ENCODE assay signal across 11 mouse cellular contexts in genomic region chr14:51172095-51172865, GRCm38 (mm10). TPM values are rescaled to one million over a fixed set of nuclear protein-coding genes. Genes with fewer than 3 reads are reported as not detected.
A peak's percentile ranks its signal among the peaks of the same experiment; 100 is the strongest.
DNase-seq lines count a peak whose midpoint lies in the region; ATAC-seq and TF ChIP-seq lines count a peak whose summit lies in the region.
"Not testable (repeated sequence)": the region's sequence is repeated elsewhere in the genome, so short reads cannot be mapped to it uniquely, and the experiment has no call there.
"Had no signal": no experiment of that assay in that cellular context is flagged by ENCODE, and none has a peak within 500 bp of the region (broad histone marks: within the 10 kb centered on the region; RNA-seq: fewer than 3 reads in every experiment).

No protein-coding gene starts in this region.

- not testable (repeated sequence) for H3K4me2 ChIP-seq in forebrain, postnatal 0 days (ENCODE audit: low read depth)

- not testable (repeated sequence) for H3K9ac ChIP-seq in forebrain, postnatal 0 days

- ATAC-seq in forebrain, postnatal 0 days, result peak; percentile 42; the same call in 1 of the 2 replicates
- ATAC-seq in neutrophil, adult 5-6 weeks (ENCODE audit: extremely low read depth, insufficient number of reproducible peaks, low FRiP score, poor library complexity, severe bottlenecking), result peak; percentile 34; the same call in 1 of the 2 replicates

- peak; percentile 39 for DNase-seq in R1 (ENCODE audit: low read depth, low spot score)
- DNase-seq in cerebellum, postnatal 10 days, result peak; percentile 61 to 63
- DNase-seq in forebrain, postnatal 0 days, result peak; percentile 55
- DNase-seq in hindbrain, embryonic 10.5 days (ENCODE audit: low spot score), result peak; percentile 67
- DNase-seq in layer of hippocampus, adult 8-10 months (ENCODE audit: low spot score in 2 of 2), result peak; percentile 8 to 31
- peak; percentile 12 to 13 for DNase-seq in lung, adult 18-20 months
- DNase-seq in thymus, adult 2 months, result peak; percentile 16

- H3K27me3 ChIP-seq in forebrain, postnatal 0 days (ENCODE audit: insufficient read depth, low read length); hindbrain, embryonic 10.5 days (ENCODE audit: insufficient read depth, poor library complexity, severe bottlenecking); thymus, adult 2 months (ENCODE audit: control insufficient read depth, insufficient read depth, low read length): not testable (repeated sequence)

- peak; percentile 61 for TF ChIP-seq CTCF in forebrain, postnatal 0 days (IDR thresholded peaks at IDR 0.05; ENCODE audit: low read depth)
- TF ChIP-seq CTCF in thymus, adult 2 months (IDR thresholded peaks at IDR 0.05; ENCODE audit: borderline replicate concordance, control insufficient read depth, extremely low read depth, insufficient read depth, low read length, poor library complexity), result not testable (repeated sequence)

- not testable (repeated sequence) for H3K36me3 ChIP-seq in forebrain, postnatal 0 days (ENCODE audit: insufficient read depth); hindbrain, embryonic 10.5 days; thymus, adult 2 months (ENCODE audit: control insufficient read depth, insufficient read depth, low read length)

- H3K4me1 ChIP-seq in forebrain, postnatal 0 days (ENCODE audit: insufficient read depth); hindbrain, embryonic 10.5 days (replicated peaks); thymus, adult 2 months (replicated peaks; ENCODE audit: control insufficient read depth, insufficient read depth, low read length): not testable (repeated sequence)

- H3K27ac ChIP-seq in forebrain, postnatal 0 days (ENCODE audit: low read depth, low read length); hindbrain, embryonic 10.5 days; thymus, adult 2 months (ENCODE audit: control insufficient read depth, insufficient read depth, low read length): not testable (repeated sequence)

- H3K4me3 ChIP-seq in forebrain, postnatal 0 days (ENCODE audit: low read depth, low read length); hindbrain, embryonic 10.5 days; thymus, adult 2 months (ENCODE audit: control insufficient read depth, insufficient read depth, low read length): not testable (repeated sequence)

- not testable (repeated sequence) for TF ChIP-seq POLR2A in thymus, adult 2 months (IDR thresholded peaks at IDR 0.05; ENCODE audit: control insufficient read depth, extremely low read depth, insufficient read depth, low read length, poor library complexity)

- WGBS in forebrain, postnatal 0 days, result 36% methylated on average over 9 of the region's 9 CpGs
- 41% methylated on average over 9 of the region's 9 CpGs for WGBS in hindbrain, embryonic 10.5 days
- 55% methylated on average over 9 of the region's 9 CpGs for WGBS in thymus, adult 2 months

- H3K9me3 ChIP-seq in forebrain, postnatal 0 days (ENCODE audit: low read length); hindbrain, embryonic 10.5 days: not testable (repeated sequence)

RNA-seq across cellular contexts. Expression of gene Rnase2b, which starts 10.2 kb away (rescaled TPM):
- not detected in 2 replicates for total RNA-seq in forebrain, postnatal 0 days (2014; rRNA removed)
- not detected in 2 replicates for polyA plus RNA-seq in forebrain, postnatal 0 days (2015; fragmentation: Nextera tagmentation; extraction: Ambion mirVana)
- polyA plus RNA-seq in hindbrain, embryonic 10.5 days (2016; fragmentation: Nextera tagmentation; extraction: Ambion mirVana), result not detected in 2 replicates
- under 1 TPM in 1 of 4 experiments, not detected in 3; 0.74 TPM for total RNA-seq in layer of hippocampus, adult 8-10 months (2022)
- not detected in 2 replicates for total RNA-seq in neutrophil, adult 5-6 weeks (2017)
- polyA plus RNA-seq in thymus, adult 2 months (2012; rRNA removed), result not detected in 2 replicates
- polyA plus RNA-seq: erythroblast, embryonic 14.5 days; hindbrain, embryonic 12.5 days; liver, embryonic 15.5 days had no signal

RNA-seq across cellular contexts. Expression of gene Rnase1, which starts 25.7 kb away (rescaled TPM):
- total RNA-seq in forebrain, postnatal 0 days (2014; rRNA removed), result not detected in 2 replicates
- polyA plus RNA-seq in forebrain, postnatal 0 days (2015; fragmentation: Nextera tagmentation; extraction: Ambion mirVana), result 0.21 TPM in 1 of 2 replicates, not detected in the other
- polyA plus RNA-seq in hindbrain, embryonic 10.5 days (2016; fragmentation: Nextera tagmentation; extraction: Ambion mirVana), result 0.27 TPM in 1 of 2 replicates, not detected in the other
- 1 to 10 TPM; 2.7 to 5.0 (median 3.1) TPM for total RNA-seq in layer of hippocampus, adult 8-10 months (2022)
- total RNA-seq in neutrophil, adult 5-6 weeks (2017), result not detected in 2 replicates
- polyA plus RNA-seq in thymus, adult 2 months (2012; rRNA removed), result 5.2 and 6.4 TPM in 2 replicates
- polyA plus RNA-seq: erythroblast, embryonic 14.5 days; hindbrain, embryonic 12.5 days had no signal

RNA-seq across cellular contexts. Expression of gene Ang2, which starts 26.7 kb away (rescaled TPM):
- total RNA-seq in forebrain, postnatal 0 days (2014; rRNA removed), result not detected in 2 replicates
- not detected in 2 replicates for polyA plus RNA-seq in forebrain, postnatal 0 days (2015; fragmentation: Nextera tagmentation; extraction: Ambion mirVana)
- polyA plus RNA-seq in hindbrain, embryonic 10.5 days (2016; fragmentation: Nextera tagmentation; extraction: Ambion mirVana), result not detected in 2 replicates
- total RNA-seq in layer of hippocampus, adult 8-10 months (2022), result not detected
- total RNA-seq in neutrophil, adult 5-6 weeks (2017), result not detected in 2 replicates
- polyA plus RNA-seq in thymus, adult 2 months (2012; rRNA removed), result 0.20 and 0.45 TPM in 2 replicates
- polyA plus RNA-seq: erythroblast, embryonic 14.5 days; hindbrain, embryonic 12.5 days; liver, embryonic 15.5 days had no signal

RNA-seq across cellular contexts. Expression of gene Ear14, which starts 30.9 kb away (rescaled TPM):
- not detected in 2 replicates for total RNA-seq in forebrain, postnatal 0 days (2014; rRNA removed)
- polyA plus RNA-seq in forebrain, postnatal 0 days (2015; fragmentation: Nextera tagmentation; extraction: Ambion mirVana), result not detected in 2 replicates
- not detected in 2 replicates for polyA plus RNA-seq in hindbrain, embryonic 10.5 days (2016; fragmentation: Nextera tagmentation; extraction: Ambion mirVana)
- total RNA-seq in layer of hippocampus, adult 8-10 months (2022), result not detected
- not detected in 2 replicates for total RNA-seq in neutrophil, adult 5-6 weeks (2017)
- polyA plus RNA-seq in thymus, adult 2 months (2012; rRNA removed), result not detected in 2 replicates
- polyA plus RNA-seq: erythroblast, embryonic 14.5 days; hindbrain, embryonic 12.5 days; liver, embryonic 15.5 days had no signal

RNA-seq across cellular contexts. Expression of gene Rnase6, which starts 48.6 kb away (rescaled TPM):
- 0.77 and 2.7 TPM in 2 replicates for total RNA-seq in forebrain, postnatal 0 days (2014; rRNA removed)
- polyA plus RNA-seq in forebrain, postnatal 0 days (2015; fragmentation: Nextera tagmentation; extraction: Ambion mirVana), result 1.3 and 1.4 TPM in 2 replicates
- polyA plus RNA-seq in hindbrain, embryonic 10.5 days (2016; fragmentation: Nextera tagmentation; extraction: Ambion mirVana), result 0.29 TPM in 1 of 2 replicates, not detected in the other
- under 1 TPM in 2 of 4 experiments, not detected in 2; 0.45 to 0.50 TPM for total RNA-seq in layer of hippocampus, adult 8-10 months (2022)
- total RNA-seq in neutrophil, adult 5-6 weeks (2017), result 227 and 232 TPM in 2 replicates
- 14.2 and 19.1 TPM in 2 replicates for polyA plus RNA-seq in thymus, adult 2 months (2012; rRNA removed)

Comparison
In these comparisons a context has a peak if more than half of its experiments do, and no peak if none do; other contexts are left out.
1. DNase-seq: peak in every context shown above with its lines; median percentile 67 in hindbrain, embryonic 10.5 days; 62 in cerebellum, postnatal 10 days; 55 in forebrain, postnatal 0 days; 39 in R1; 20 in layer of hippocampus, adult 8-10 months; 16 in thymus, adult 2 months; 12 in lung, adult 18-20 months.